Mouse (Mus musculus): ENCODE measurements at regions not wholly inside any gene's neighbourhood (a gene's known extent, or its start where the extent isn't known, plus 50 kb on each side); places are given as distances from the start of the nearest gene placed in this dataset.

DNA sequence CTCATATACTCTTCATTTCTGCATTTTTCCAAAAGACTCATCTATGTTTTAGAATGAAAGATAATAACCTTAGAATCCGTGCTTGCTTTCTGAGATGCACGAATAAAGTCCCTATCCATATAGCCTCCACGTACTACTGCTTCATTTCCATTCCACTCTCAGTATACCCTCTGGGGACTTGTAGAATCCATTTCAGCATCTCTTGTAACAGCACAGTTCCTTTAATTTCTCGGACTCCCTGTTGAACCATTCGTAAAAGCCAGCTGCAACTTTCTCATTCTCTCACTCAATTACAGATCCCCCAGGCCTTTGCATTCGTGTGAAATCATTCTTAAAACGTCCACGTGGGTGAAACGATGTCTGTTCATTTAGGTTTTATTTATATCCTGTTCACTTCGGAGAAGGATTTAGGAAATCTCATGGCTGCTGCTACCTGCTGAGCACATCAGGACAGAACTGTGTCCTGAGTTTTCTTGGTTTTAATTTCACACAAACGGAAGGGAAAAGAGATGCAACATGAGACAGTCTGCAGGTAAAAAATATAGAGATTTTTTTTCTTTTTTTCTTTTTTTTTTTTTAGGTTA is 631.4 kb downstream of the Bckdhb start:
- no peak for TF ChIP-seq CTCF (IDR thresholded peaks at IDR 0.05; ENCODE audit: low read depth)
- no peak for TF ChIP-seq EP300 (IDR thresholded peaks at IDR 0.05; ENCODE audit: low read depth)

Data from heart, postnatal 0 days (tissue).